Mouse (Mus musculus) stomach, postnatal 0 days (tissue): ENCODE measurements around the gene Thop1.

ENCODE experiments used
- CTCF ChIP-seq: IDR thresholded peaks from 2 replicates; pipeline ENCODE4 v1.5.1; 2016; ENCODE audit warnings: antibody characterized with exemption, low read depth, mild to moderate bottlenecking, moderate library complexity
- EP300 ChIP-seq: optimal IDR thresholded peaks from 2 replicates; pipeline ENCODE3; 2016; ENCODE audit warnings: antibody characterized with exemption

DNA sequence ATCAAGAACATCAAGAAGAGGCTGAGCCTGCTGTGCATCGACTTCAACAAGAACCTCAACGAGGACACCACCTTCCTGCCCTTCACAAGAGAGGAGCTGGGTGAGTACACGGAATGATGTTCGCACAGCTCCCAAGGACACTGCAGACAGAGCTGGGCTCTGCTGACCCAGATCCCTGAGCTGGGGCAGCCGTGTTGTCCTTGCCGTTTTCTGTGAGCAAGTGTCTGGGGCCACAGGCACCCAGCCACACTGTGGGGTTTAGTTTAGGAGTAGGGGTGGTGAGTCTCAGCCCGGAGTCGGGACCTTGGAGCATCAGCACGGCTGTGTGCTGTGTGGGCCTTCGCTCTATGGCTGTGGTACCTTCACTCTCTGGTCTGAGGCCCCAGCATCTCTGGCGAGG is 8.1 kb downstream of the Thop1 start:
- no peak for TF ChIP-seq CTCF
- TF ChIP-seq EP300 = no peak
